In the genomic region with DNA sequence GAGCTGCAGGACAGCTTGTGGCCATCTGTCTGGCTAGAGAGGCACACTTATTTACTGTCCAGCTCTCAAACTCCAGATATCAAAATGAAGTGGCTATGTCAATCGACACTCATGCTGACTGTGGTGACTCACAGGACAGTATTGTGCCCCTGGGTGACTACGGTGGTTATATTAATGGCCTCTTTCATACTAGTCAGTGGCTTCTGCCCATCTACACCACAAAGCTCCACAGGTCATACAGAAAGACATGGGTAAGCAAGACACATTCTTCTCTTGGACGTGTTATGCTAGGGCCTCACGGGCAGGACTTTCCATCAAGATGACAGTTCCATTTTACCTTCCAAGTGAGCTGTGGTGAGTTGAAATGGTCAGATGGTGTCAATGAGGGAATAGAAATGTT, we compare ENCODE assay signal across 15 mouse cellular contexts.
"Had no signal": no experiment of that assay in that cellular context is flagged by ENCODE, and none has a peak within 500 bp of the region (broad histone marks: within the 10 kb centered on the region; RNA-seq: fewer than 3 reads in every experiment).

No protein-coding gene starts in this region.

- H3K36me3 ChIP-seq: kidney, embryonic 15.5 days; limb, embryonic 12.5 days; liver, embryonic 12.5 days; liver, embryonic 15.5 days; lung, embryonic 15.5 days had no signal

- H3K4me3 ChIP-seq: kidney, embryonic 15.5 days; left cerebral cortex, adult 2 months; limb, embryonic 12.5 days; liver, embryonic 12.5 days; liver, embryonic 15.5 days; lung, embryonic 15.5 days had no signal

- H3K9me3 ChIP-seq: kidney, embryonic 15.5 days; limb, embryonic 12.5 days; liver, embryonic 12.5 days; liver, embryonic 15.5 days; lung, embryonic 15.5 days had no signal

- H3K4me2 ChIP-seq: kidney, embryonic 15.5 days; limb, embryonic 12.5 days; liver, embryonic 12.5 days; liver, embryonic 15.5 days; lung, embryonic 15.5 days; midbrain, embryonic 11.5 days had no signal

- H3K27me3 ChIP-seq: kidney, embryonic 15.5 days; limb, embryonic 12.5 days; liver, embryonic 12.5 days; liver, embryonic 15.5 days; lung, embryonic 15.5 days had no signal

- H3K27ac ChIP-seq: kidney, embryonic 15.5 days; left cerebral cortex, adult 2 months; limb, embryonic 12.5 days; liver, embryonic 12.5 days; liver, embryonic 15.5 days; lung, embryonic 15.5 days had no signal

- H3K9ac ChIP-seq: kidney, embryonic 15.5 days; limb, embryonic 12.5 days; liver, embryonic 12.5 days; liver, embryonic 15.5 days; lung, embryonic 15.5 days had no signal

- H3K4me1 ChIP-seq: liver, embryonic 15.5 days had no signal

- DNase-seq: kidney, postnatal 10 days; kidney, postnatal 36 days; layer of hippocampus, postnatal 36 days; liver; lung, postnatal 4 days; midbrain, embryonic 14.5 days; thymus, adult 18-20 months; thymus, postnatal 36 days had no signal

- ATAC-seq: liver, embryonic 12.5 days had no signal
